Mouse (Mus musculus) regulatory T cell (primary cell): Measurements from ENCODE around the gene Pla2g6.

ENCODE experiments used
- in situ Hi-C: fragments of 300-600 bp; cut with MboI, MseI; formaldehyde crosslinking; loops from one replicate; pipeline ENCODE4 v1.15.1; 2025; ENCODE audit warnings: high pct_unique_total_duplicates

The Pla2g6 gene

GRCm38 (mm10) chr15:79328058-79328938 is at the start of gene Pla2g6:
Pla2g6 (minus strand) TSS chr15:79328390.
- in situ Hi-C loops, result no loop called here

- in situ Hi-C loops, result no loop called here
Measured at GRCm38 (mm10) chr15:79377681-79378080, 49.5 kb upstream of the Pla2g6 start.

GRCm38 (mm10) chr15:79374760-79375159 is 46.6 kb upstream of the Pla2g6 start:
- in situ Hi-C loops, result no loop called here

- in situ Hi-C loops, result no loop called here
Measured at GRCm38 (mm10) chr15:79370281-79370843, 42.2 kb upstream of the Pla2g6 start.

- in situ Hi-C loops, result no loop called here
Measured at GRCm38 (mm10) chr15:79369452-79370280, 41.5 kb upstream of the Pla2g6 start.

- in situ Hi-C loops, result no loop called here
Measured at GRCm38 (mm10) chr15:79368861-79369440, 40.8 kb upstream of the Pla2g6 start.

GRCm38 (mm10) chr15:79368313-79368811 is 40.2 kb upstream of the Pla2g6 start:
- in situ Hi-C loops, result no loop called here

GRCm38 (mm10) chr15:79366402-79366801 is 38.2 kb upstream of the Pla2g6 start:
- in situ Hi-C loops, result no loop called here

- in situ Hi-C loops, result no loop called here
Measured at GRCm38 (mm10) chr15:79365068-79365467, 36.9 kb upstream of the Pla2g6 start.

GRCm38 (mm10) chr15:79364120-79364519 is 35.9 kb upstream of the Pla2g6 start:
- in situ Hi-C loops, result no loop called here

GRCm38 (mm10) chr15:79361023-79361422 is 32.8 kb upstream of the Pla2g6 start:
- in situ Hi-C loops, result no loop called here

- in situ Hi-C loops, result no loop called here
Measured at GRCm38 (mm10) chr15:79360371-79360770, 32.2 kb upstream of the Pla2g6 start.

- in situ Hi-C loops, result no loop called here
Measured at GRCm38 (mm10) chr15:79359954-79360353, 31.8 kb upstream of the Pla2g6 start.

GRCm38 (mm10) chr15:79357974-79358690 is 29.9 kb upstream of the Pla2g6 start:
- in situ Hi-C loops, result no loop called here

GRCm38 (mm10) chr15:79357036-79357911 is 29.1 kb upstream of the Pla2g6 start:
- in situ Hi-C loops, result no loop called here

- in situ Hi-C loops, result no loop called here
Measured at GRCm38 (mm10) chr15:79356481-79356880, 28.3 kb upstream of the Pla2g6 start.

- in situ Hi-C loops, result no loop called here
Measured at GRCm38 (mm10) chr15:79354619-79355018, 26.4 kb upstream of the Pla2g6 start.

GRCm38 (mm10) chr15:79353690-79354305 is 25.6 kb upstream of the Pla2g6 start:
- in situ Hi-C loops, result no loop called here

- in situ Hi-C loops, result no loop called here
Measured at GRCm38 (mm10) chr15:79352479-79352878, 24.3 kb upstream of the Pla2g6 start.
